Mouse (Mus musculus): Measurements from ENCODE around the gene Wif1. TPM values are rescaled to one million over a fixed set of nuclear protein-coding genes. Genes with fewer than 3 reads are reported as not detected.

Wif1 gene
- polyA plus RNA-seq, 1 experiment from 2014 or later: 0.79 TPM

GRCm38 (mm10) chr10:121052076-121052475, 18.3 kb downstream of the Wif1 start:
- no peak overlapping the region for H3K4me2 ChIP-seq (replicated peaks; ENCODE audit: low read depth)
- no peak overlapping the region for H3K27ac ChIP-seq (replicated peaks)
- no peaks in the 10 kb centered on the region for H3K27me3 ChIP-seq (ENCODE audit: control insufficient read depth, insufficient read depth, low read length)
- H3K9me3 ChIP-seq (ENCODE audit: control insufficient read depth, low read length): no peaks in the 10 kb centered on the region
- no peaks in the 10 kb centered on the region for H3K4me1 ChIP-seq (replicated peaks; ENCODE audit: control insufficient read depth, insufficient read depth)
- WGBS: 87% methylated on average over 6 of the region's 6 CpGs
- no peak overlapping the region for H3K9ac ChIP-seq (ENCODE audit: low read length)
- no peak for ATAC-seq (ENCODE audit: low FRiP score, low TSS enrichment)
- no peaks in the 10 kb centered on the region for H3K36me3 ChIP-seq (ENCODE audit: control insufficient read depth, insufficient read depth, low read length)
- no peak overlapping the region for H3K4me3 ChIP-seq (ENCODE audit: low read depth, low read length)
- DNase-seq (ENCODE audit: low spot score): no peak
- TF ChIP-seq CTCF (IDR thresholded peaks at IDR 0.05; ENCODE audit: low read depth): no peak
- no peak for TF ChIP-seq EP300 (optimal IDR thresholded peaks at IDR 0.05)

GRCm38 (mm10) chr10:121055452-121056188, 21.9 kb downstream of the Wif1 start:
- Histone ChIP-seq H3K4me1 (replicated peaks; ENCODE audit: control insufficient read depth, insufficient read depth) (no peaks in the 10 kb centered on the region), H3K9ac (ENCODE audit: low read length) (no peak overlapping the region), H3K9me3 (ENCODE audit: control insufficient read depth, low read length) (no peaks in the 10 kb centered on the region), H3K27ac (replicated peaks) (no peak overlapping the region), H3K4me2 (replicated peaks; ENCODE audit: low read depth) (no peak overlapping the region), H3K36me3 (ENCODE audit: control insufficient read depth, insufficient read depth, low read length) (no peaks in the 10 kb centered on the region), H3K4me3 (ENCODE audit: low read depth, low read length) (no peak overlapping the region), H3K27me3 (ENCODE audit: control insufficient read depth, insufficient read depth, low read length) (no peaks in the 10 kb centered on the region; the same call in 1 of the 2 replicates)
- ATAC-seq (ENCODE audit: low FRiP score, low TSS enrichment) (peak; percentile 66; the same call in 1 of the 2 replicates), DNase-seq (ENCODE audit: low spot score) (peak; percentile 85)
- no peak for TF ChIP-seq CTCF (IDR thresholded peaks at IDR 0.05; ENCODE audit: low read depth)
- no peak for TF ChIP-seq EP300 (optimal IDR thresholded peaks at IDR 0.05)
- WGBS: 17% methylated on average over 13 of the region's 13 CpGs

GRCm38 (mm10) chr10:121056823-121057222, 23.1 kb downstream of the Wif1 start:
- no peak overlapping the region for H3K4me2 ChIP-seq (replicated peaks; ENCODE audit: low read depth)
- H3K9me3 ChIP-seq (ENCODE audit: control insufficient read depth, low read length): no peaks in the 10 kb centered on the region
- no peak overlapping the region for H3K27ac ChIP-seq (replicated peaks)
- no peaks in the 10 kb centered on the region for H3K4me1 ChIP-seq (replicated peaks; ENCODE audit: control insufficient read depth, insufficient read depth)
- H3K36me3 ChIP-seq (ENCODE audit: control insufficient read depth, insufficient read depth, low read length): no peaks in the 10 kb centered on the region
- H3K4me3 ChIP-seq (ENCODE audit: low read depth, low read length): no peak overlapping the region
- WGBS: 68% methylated on average over 6 of the region's 6 CpGs
- H3K9ac ChIP-seq (ENCODE audit: low read length): no peak overlapping the region
- DNase-seq (ENCODE audit: low spot score) (peak; percentile 31), ATAC-seq (ENCODE audit: low FRiP score, low TSS enrichment) (no peak)
- TF ChIP-seq EP300 (optimal IDR thresholded peaks at IDR 0.05) (no peak), CTCF (IDR thresholded peaks at IDR 0.05; ENCODE audit: low read depth) (peak; percentile 45)
- no peaks in the 10 kb centered on the region; the same call in 1 of the 2 replicates for H3K27me3 ChIP-seq (ENCODE audit: control insufficient read depth, insufficient read depth, low read length)

- no peaks in the 10 kb centered on the region for H3K36me3 ChIP-seq (ENCODE audit: control insufficient read depth, insufficient read depth, low read length)
- no peak overlapping the region for H3K27ac ChIP-seq (replicated peaks)
- no peaks in the 10 kb centered on the region for H3K4me1 ChIP-seq (replicated peaks; ENCODE audit: control insufficient read depth, insufficient read depth)
- peak; percentile 98 for ATAC-seq (ENCODE audit: low FRiP score, low TSS enrichment)
- 61% methylated on average over 23 of the region's 23 CpGs for WGBS
- H3K4me3 ChIP-seq (ENCODE audit: low read depth, low read length): no peak overlapping the region
- peak overlapping the region; percentile 14; the same call in 1 of the 2 replicates for H3K4me2 ChIP-seq (replicated peaks; ENCODE audit: low read depth)
- DNase-seq (ENCODE audit: low spot score): peak; percentile 70
- TF ChIP-seq CTCF (IDR thresholded peaks at IDR 0.05; ENCODE audit: low read depth) (no peak), EP300 (optimal IDR thresholded peaks at IDR 0.05) (no peak)
- H3K9me3 ChIP-seq (ENCODE audit: control insufficient read depth, low read length): no peaks in the 10 kb centered on the region
- no peaks in the 10 kb centered on the region; the same call in 1 of the 2 replicates for H3K27me3 ChIP-seq (ENCODE audit: control insufficient read depth, insufficient read depth, low read length)
- no peak overlapping the region for H3K9ac ChIP-seq (ENCODE audit: low read length)
Observed at GRCm38 (mm10) chr10:121059043-121060003, 25.6 kb downstream of the Wif1 start.

- ATAC-seq (ENCODE audit: low FRiP score, low TSS enrichment) (no peak), DNase-seq (ENCODE audit: low spot score) (no peak)
- TF ChIP-seq EP300 (optimal IDR thresholded peaks at IDR 0.05): no peak
- no peak for TF ChIP-seq CTCF (IDR thresholded peaks at IDR 0.05; ENCODE audit: low read depth)
- Histone ChIP-seq H3K27ac (replicated peaks) (no peak overlapping the region), H3K27me3 (ENCODE audit: control insufficient read depth, insufficient read depth, low read length) (no peaks in the 10 kb centered on the region; the same call in 1 of the 2 replicates), H3K4me3 (ENCODE audit: low read depth, low read length) (no peak overlapping the region), H3K4me1 (replicated peaks; ENCODE audit: control insufficient read depth, insufficient read depth) (no peaks in the 10 kb centered on the region), H3K36me3 (ENCODE audit: control insufficient read depth, insufficient read depth, low read length) (no peaks in the 10 kb centered on the region), H3K9me3 (ENCODE audit: control insufficient read depth, low read length) (no peaks in the 10 kb centered on the region), H3K9ac (ENCODE audit: low read length) (no peak overlapping the region), H3K4me2 (replicated peaks; ENCODE audit: low read depth) (no peak overlapping the region)
- 94% methylated on average over 5 of the region's 5 CpGs for WGBS
Observed at GRCm38 (mm10) chr10:121061336-121061835, 27.6 kb downstream of the Wif1 start.

Measured in stomach, postnatal 0 days (tissue).